Mouse (Mus musculus) megakaryocyte, adult 5-6 weeks (primary cell): ENCODE results near the gene Rexo5. TPM values are rescaled to one million over a fixed set of nuclear protein-coding genes. Genes with fewer than 3 reads are reported as not detected.

ENCODE experiments used
- ATAC-seq: 2 replicates; pipeline ENCODE4 v1.8.0; 2016; ENCODE audit warnings: mild to moderate bottlenecking, inconsistent platforms; ENCODE audit not compliant: poor library complexity, severe bottlenecking
- total RNA-seq, 2 experiments: library from RNA; stranded (forward) in 1 of 2; stranded (reverse) in 1 of 2; fragments of 153-499, 151-499 nt in 1 of 2; fragments of 221-1000, 200-1000 nt in 1 of 2; gene quantifications; 2 replicates each; pipeline versions ENCODE4 v1.2.3 to v1.2.4; 2015 to 2017

The Rexo5 gene
- total RNA-seq (2015) (23.1 and 31.6 TPM in 2 replicates), total RNA-seq (2017) (24.5 and 38.9 TPM in 2 replicates)

- peak; percentile 97 for ATAC-seq
Measured at GRCm38 (mm10) chr7:119793586-119794250, at the start of gene Rexo5, which contains the start of gene Eri2. Rexo5 (plus strand) TSS chr7:119794006. Eri2 (minus strand) TSS chr7:119794058.

GRCm38 (mm10) chr7:119744321-119744720, 49.5 kb upstream of the Rexo5 start:
- ATAC-seq: peak; percentile 66

- no peak for ATAC-seq
Measured at GRCm38 (mm10) chr7:119745869-119746268, 47.9 kb upstream of the Rexo5 start.

DNA sequence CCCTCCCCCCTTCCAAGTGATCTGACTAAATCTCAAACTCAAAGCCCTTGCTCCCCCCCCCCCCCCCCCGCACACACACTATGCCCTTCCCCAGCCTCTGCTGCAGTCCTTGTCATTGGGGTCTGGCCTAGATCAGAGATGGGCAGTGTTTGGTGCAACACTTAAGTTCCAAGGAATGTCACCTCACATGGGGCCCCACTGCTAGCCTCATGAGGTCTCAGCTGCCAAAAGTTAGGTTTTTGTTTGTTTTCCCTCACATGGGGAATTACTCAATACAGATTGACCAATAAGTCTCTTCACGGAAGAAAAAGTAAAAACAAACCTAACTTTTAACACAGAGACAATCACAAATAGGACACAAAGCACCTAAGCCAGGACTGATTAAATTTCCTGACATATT, 45.0 kb upstream of the Rexo5 start:
- no peak for ATAC-seq

- no peak for ATAC-seq
Measured at GRCm38 (mm10) chr7:119749942-119750341, 43.9 kb upstream of the Rexo5 start.

DNA sequence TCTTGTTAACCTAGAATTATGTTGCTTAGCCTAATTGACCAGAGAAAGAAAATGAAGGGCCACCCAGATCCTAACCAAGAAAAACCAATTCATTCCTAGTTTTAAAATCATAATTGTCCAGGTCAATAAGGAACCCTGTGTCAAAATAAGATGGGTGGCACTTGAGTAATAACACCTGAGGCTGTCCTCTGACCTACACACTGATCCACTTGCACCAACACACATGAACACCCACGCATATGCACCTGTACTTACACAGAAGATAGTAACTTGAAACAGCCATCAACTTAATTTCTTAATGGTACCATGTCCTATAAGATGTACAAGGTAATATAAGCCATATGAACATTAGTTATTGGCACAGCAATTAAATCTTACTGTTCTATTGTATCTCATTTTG, 40.1 kb upstream of the Rexo5 start:
- ATAC-seq: no peak

DNA sequence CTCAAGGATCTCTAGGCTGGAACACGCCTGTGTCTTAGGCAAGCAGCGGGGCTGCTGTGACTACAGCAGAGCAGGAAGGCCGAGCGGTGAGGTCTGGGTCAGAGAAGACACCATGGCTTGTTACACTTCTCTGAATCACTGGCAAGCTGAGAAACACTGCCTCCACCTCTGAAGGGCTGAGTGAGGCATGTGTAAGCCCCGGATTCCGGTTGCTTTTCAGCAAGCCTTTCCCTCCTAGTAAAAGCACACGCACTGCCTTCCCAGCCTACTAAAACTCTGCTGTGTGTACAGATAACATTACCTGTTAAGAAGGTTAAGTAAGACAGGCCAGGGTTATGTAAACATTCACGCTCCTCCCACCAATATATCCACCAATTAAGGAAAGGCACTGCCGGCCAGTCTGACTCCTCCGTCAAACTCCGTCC, 33.3 kb upstream of the Rexo5 start, which contains the start of gene Acsm3:
Acsm3 (plus strand) TSS at position 397 of the 425 bp plus-strand sequence.
- ATAC-seq: no peak

DNA sequence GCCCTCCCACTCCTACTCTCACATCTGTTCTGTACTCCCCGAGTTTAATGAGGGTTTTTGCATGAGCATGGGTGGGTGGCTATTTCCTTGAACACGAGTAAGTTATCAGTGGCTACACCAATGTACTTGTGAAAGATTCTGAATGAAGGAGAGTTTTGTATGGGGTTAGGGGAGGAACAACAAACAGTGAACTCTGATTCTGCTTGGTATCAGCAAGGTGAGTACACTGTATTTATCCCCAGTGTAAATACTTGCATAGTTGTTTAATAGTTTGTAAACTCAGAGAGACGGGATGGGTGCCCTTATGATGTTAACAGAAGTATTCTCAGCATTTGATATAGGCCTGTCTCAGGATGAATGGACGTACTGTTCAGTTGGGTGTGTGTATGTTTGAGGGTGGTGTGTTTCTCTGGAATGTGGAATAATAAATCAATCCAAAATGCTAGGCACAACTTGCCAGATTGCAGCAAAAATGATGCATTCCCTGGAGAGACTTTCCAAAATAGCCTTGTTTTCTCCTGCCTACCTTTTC, 31.6 kb upstream of the Rexo5 start:
- ATAC-seq: no peak

- ATAC-seq: no peak
Measured at GRCm38 (mm10) chr7:119764377-119764776, 29.4 kb upstream of the Rexo5 start.

- no peak for ATAC-seq
Measured at GRCm38 (mm10) chr7:119766996-119767395, 26.8 kb upstream of the Rexo5 start.

- no peak for ATAC-seq
Measured at GRCm38 (mm10) chr7:119769895-119770294, 23.9 kb upstream of the Rexo5 start.

- ATAC-seq: no peak
Measured at GRCm38 (mm10) chr7:119783453-119783852, 10.4 kb upstream of the Rexo5 start.

GRCm38 (mm10) chr7:119784908-119785307, 8.9 kb upstream of the Rexo5 start:
- peak; percentile 27; the same call in 1 of the 2 replicates for ATAC-seq

GRCm38 (mm10) chr7:119789024-119789423, 4.8 kb upstream of the Rexo5 start:
- no peak for ATAC-seq

DNA sequence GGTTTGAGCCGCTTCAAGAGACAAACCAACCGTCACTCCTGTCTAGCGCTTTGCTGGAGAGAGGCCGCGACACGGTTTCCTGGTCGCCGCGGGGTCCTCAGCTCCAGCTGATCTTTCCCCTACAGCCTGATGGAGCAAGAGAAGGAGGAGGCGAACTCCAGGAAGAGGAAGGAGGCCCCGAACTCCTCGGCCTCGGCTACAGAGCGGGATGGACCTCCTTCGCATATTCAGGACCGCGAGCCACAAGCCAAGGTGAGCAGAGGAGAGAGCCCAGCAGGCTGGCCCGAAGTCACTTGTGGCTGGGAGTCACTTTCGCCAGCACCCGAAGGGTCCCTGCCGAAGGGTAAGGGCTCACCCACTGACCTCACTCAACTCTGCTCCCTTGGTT, 439 bp downstream of the Rexo5 start:
- peak; percentile 68 for ATAC-seq

DNA sequence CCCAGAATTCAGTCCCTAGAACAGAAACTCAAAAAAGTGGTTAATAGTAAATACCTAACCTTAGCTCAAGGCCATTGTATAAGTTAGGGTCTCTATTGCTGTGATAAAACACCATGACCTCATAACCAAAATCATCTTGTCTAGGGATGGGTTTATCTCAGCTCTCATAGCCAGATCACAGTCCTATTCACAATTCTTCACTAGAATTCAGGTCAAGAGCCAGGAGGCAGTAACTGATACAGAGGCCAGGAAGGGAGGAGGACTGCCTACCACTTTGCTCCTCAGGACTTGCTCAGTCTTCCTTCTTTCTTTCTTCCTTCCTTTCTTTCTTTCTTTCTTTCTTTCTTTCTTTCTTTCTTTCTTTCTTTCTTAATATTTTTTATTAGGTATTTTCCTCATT, 1.5 kb downstream of the Rexo5 start:
- no peak for ATAC-seq

DNA sequence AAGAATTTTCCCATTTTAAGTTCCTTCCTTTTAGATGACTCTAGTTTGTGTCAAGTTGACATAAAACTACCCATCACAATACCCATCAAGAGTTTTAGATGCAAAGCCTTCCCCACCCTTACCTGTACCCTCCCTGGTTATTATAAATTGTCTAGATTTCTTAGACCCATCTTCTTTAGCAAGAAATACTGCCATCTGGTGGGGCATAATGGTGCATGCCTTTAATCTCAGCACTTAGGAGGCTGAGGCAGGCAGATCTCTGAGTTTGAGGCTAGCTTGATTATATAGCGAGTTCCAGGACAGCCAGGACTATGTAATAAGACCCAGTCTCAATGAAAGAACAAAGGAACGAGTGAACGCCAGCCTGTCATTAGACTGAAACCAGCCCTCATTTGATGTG, 6.7 kb downstream of the Rexo5 start:
- ATAC-seq: peak; percentile 76

- ATAC-seq: no peak
Measured at GRCm38 (mm10) chr7:119800991-119801390, 7.2 kb downstream of the Rexo5 start.

DNA sequence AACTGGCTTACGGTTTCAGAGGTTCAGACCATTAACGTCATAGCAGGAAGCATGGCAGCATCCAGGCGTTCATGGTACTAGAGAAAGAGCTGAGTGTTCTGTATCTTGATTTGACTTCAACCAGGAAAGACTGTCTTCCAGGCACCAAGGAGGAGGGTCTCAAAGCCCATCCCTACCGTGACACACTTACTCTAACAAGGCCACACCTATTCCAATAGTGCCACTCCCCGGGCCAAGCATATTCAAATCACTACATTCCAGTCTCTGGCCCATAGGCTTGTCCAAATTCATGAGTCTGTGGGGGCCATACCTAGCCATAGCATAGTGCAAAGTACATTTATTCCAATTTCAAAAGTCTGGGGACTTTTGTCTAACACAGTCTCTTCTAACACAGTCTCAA, 13.6 kb downstream of the Rexo5 start:
- no peak for ATAC-seq

- ATAC-seq: no peak
Measured at GRCm38 (mm10) chr7:119808723-119809122, 14.9 kb downstream of the Rexo5 start.

DNA sequence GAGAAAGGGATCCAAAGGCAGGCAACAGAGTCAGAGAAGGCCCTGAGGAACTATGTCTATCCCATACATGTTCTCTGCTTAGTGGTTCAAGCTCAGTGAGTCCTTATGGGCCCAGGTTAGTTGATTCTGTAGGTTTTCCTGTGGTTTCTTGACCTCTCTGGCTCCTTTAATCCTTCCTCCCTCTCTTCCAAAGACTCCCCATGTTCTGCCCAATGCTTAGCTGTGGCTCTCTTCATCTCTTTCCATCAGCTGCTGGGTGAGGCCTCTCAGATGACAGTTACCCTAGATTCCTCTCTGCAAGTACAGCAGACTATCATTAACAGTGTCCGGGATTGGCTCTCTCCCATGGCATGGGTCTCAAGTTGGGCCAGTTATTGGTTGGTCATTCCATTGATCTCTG, 41.6 kb downstream of the Rexo5 start:
- no peak for ATAC-seq

DNA sequence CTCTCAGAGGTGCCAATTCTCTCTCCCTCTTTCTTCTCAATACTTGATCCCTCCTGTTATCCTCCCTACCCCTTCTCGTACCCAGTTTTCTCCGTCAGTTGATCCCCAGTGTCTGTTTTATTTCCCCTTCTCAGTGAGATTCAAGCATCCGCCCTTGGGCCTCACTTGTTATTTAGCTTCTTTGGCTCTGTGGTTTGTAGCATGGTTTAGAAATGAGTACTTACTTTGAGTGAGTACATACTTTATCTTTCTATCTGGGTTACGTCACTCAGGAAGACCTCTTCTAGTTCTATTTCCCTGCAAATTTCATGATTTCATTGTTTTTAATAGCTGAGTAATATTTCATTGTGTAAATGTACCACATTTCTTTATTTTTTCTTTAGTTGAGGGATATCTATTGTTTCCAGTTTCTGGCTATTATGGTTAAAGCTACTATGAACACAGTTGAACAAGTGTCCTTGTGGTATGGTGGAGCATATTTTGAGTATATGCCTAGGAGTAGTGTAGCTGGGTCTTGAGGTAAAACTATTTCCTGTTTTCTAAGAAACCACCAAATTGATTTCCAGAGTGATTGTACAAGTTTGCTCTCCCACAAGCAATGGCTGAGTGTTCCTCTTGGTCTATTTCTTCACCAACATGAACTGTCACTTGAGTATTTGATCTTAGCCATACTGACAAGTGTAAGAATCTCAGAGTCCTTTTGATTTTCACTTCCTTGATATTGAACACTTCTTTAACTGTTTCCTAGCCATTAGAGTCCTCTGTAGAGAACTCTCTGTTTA, 42.4 kb downstream of the Rexo5 start:
- ATAC-seq: peak; percentile 83
